Mouse (Mus musculus) myocyte (in vitro differentiated cells): ENCODE measurements around the gene Atpaf1.

Experiments used
- CEBPB ChIP-seq: IDR thresholded peaks from 2 replicates; pipeline ENCODE4 v1.6.1; 2011; ENCODE audit warnings: mild to moderate bottlenecking, moderate library complexity; ENCODE audit not compliant: poor library complexity, insufficient read depth, severe bottlenecking
- MYOG ChIP-seq, 3 experiments: IDR thresholded peaks; one replicate each; pipeline ENCODE4 v1.6.1; 2011; ENCODE audit warnings: control low read depth in 2 of 3, low read depth in 2 of 3, mild to moderate bottlenecking in 2 of 3; ENCODE audit not compliant: insufficient read length in 2 of 3, control insufficient read depth in 1 of 3, insufficient read depth in 1 of 3
- POLR2A ChIP-seq: IDR thresholded peaks from one replicate; pipeline ENCODE4 v1.6.1; 2011; ENCODE audit warnings: low read depth, mild to moderate bottlenecking, control low read depth, moderate library complexity; ENCODE audit not compliant: insufficient read length
- POLR2AphosphoS2 ChIP-seq: IDR thresholded peaks from one replicate; pipeline ENCODE4 v1.6.1; 2011; ENCODE audit warnings: low read depth, control low read depth; ENCODE audit not compliant: insufficient read length
- SRF ChIP-seq: IDR thresholded peaks from one replicate; pipeline ENCODE4 v1.6.1; 2011; ENCODE audit warnings: low read depth; ENCODE audit not compliant: control insufficient read depth, insufficient read length
- TCF12 ChIP-seq: IDR thresholded peaks from one replicate; pipeline ENCODE4 v1.6.1; 2011; ENCODE audit warnings: mild to moderate bottlenecking, control low read depth; ENCODE audit not compliant: poor library complexity, insufficient read depth, severe bottlenecking
- USF1 ChIP-seq: IDR thresholded peaks from one replicate; pipeline ENCODE4 v1.6.1; 2011; ENCODE audit warnings: low read depth, mild to moderate bottlenecking, control low read depth, moderate library complexity

DNA sequence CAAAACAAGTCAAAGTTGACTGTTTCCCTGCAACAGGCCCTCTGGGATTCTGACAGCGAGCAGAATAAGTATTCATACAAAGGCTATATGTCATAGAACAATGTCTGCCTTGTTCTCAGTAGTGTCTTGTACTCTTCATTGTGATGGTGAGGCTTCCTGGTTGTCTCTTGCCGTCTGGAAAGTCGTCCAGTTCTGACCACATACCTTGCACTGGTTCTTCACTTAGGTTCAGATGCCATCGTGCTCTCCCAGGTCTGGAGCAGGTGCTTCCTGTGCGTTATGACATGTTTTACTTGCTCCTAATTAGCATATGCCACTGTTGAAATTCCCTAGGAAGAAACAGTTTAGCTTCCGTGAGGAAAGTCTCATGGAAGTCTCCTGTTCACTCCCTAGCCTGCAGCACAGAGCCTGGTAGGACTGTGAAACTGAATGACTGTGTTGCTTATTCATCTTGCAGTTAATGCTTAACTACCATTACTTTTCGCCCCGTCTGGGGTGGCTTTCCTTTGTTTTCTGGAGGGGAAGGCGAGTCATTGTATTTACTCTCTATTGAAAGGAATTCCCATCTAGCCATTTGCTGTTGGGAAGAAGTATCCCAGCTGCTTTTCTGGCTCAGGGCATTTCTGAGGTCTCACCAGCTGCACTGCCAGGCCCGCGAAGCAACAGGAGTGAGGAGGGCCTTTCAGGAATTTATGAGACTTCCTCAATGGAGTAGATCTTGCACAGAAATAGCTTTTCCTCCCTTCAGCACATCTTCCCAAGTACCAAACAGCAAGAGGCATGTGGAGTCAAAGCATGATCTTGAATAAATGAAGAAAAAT lies 16.8 kb upstream of the Atpaf1 start:
- TF ChIP-seq SRF (no peak), POLR2AphosphoS2 (no peak), CEBPB (no peak), POLR2A (no peak), TCF12 (no peak), MYOG (IDR thresholded peaks at IDR 0.05; ENCODE audit: control insufficient read depth in 1 of 3, insufficient read depth in 1 of 3, insufficient read length in 2 of 3, low read depth in 2 of 3) (peak in 1 of 3 experiments; percentile 52), USF1 (no peak)
